Mouse (Mus musculus) brain, embryonic 14.5 days (tissue): ENCODE measurements around the gene Grk1. TPM values are rescaled to one million over a fixed set of nuclear protein-coding genes. Genes with fewer than 3 reads are reported as not detected.

Experiments
- DNase-seq: peaks from one replicate; pipeline ENCODE4 v3.0.0-alpha.2; 2011; ENCODE audit warnings: low read depth
- CTCF ChIP-seq: fragments of 200-500 bp; IDR thresholded peaks from 2 replicates; pipeline ENCODE4 v1.5.1; 2012; ENCODE audit warnings: inconsistent platforms, mild to moderate bottlenecking, moderate library complexity, borderline replicate concordance; ENCODE audit not compliant: insufficient read depth, insufficient read length; ENCODE audit errors: extremely low read depth
- POLR2A ChIP-seq: fragments of 200-500 bp; IDR thresholded peaks from 2 replicates; pipeline ENCODE4 v1.6.1; 2012; ENCODE audit warnings: mild to moderate bottlenecking, inconsistent platforms, borderline replicate concordance; ENCODE audit not compliant: poor library complexity, insufficient read depth, insufficient read length, severe bottlenecking; ENCODE audit errors: extremely low read depth
- polyA plus RNA-seq: library from polyadenylated mRNA; depleted of rRNA; stranded (reverse); fragments of >200 nt; gene quantifications from 2 replicates; pipeline ENCODE4 v1.2.3, GENCODE M21; 2012; rRNA removed

The Grk1 gene
- polyA plus RNA-seq, 1 experiment, result 0.10 TPM

DNA sequence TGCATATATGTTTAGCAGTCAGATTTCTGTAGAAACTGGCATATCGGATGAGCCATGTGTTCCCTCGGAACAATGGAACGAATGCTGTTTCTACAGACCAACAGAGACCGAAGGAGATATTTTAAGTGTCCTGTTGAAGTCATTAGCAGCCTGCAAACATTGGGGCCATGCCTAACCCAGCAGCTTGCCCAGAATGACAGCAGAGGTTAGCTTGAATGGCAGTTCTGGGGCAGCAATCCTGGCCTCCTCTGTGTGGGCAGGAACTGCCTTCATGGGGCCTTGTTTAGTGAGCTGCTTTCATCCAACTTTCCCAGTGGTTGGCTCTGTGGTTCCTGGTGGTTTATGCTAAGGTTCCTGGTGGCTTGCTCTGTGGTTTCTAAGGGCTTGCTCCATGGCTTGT lies 54.5 kb downstream of the Grk1 start:
- TF ChIP-seq POLR2A (no peak), CTCF (no peak)
- no peak for DNase-seq

DNA sequence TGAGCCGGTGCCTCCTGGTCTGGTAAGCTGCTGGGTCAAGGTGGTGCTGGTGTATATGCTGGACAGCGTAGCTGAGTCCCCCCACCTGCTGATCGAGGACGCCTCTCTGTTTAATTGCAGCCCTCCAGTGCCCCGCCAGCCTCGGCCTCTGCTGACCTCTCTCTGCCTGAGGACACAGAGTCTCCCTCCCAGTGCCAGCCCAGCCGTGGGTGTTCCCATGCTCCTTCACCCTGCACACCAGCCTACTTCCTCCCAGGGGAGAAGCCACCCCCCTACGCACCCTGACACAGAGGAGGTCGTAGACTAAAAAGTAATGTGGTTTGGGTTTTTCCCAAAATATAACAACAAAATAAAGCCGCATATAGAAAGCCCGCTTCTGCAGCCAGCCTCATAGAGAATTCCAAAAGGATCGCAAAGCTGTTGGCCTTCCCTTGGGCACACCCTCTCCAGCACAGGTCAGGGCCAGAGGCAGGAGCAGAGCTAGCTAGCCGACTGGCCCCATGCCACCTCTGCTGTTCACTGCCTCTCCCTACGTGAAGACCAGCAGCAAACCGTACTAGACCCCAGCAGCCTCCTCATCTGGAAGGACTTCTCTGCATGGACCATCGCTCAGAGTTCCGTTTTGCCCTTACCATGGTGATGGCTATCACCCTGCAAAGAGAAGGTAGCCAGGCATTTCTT lies 56.3 kb downstream of the Grk1 start:
- no peak for DNase-seq
- TF ChIP-seq POLR2A (no peak), CTCF (no peak)

DNA sequence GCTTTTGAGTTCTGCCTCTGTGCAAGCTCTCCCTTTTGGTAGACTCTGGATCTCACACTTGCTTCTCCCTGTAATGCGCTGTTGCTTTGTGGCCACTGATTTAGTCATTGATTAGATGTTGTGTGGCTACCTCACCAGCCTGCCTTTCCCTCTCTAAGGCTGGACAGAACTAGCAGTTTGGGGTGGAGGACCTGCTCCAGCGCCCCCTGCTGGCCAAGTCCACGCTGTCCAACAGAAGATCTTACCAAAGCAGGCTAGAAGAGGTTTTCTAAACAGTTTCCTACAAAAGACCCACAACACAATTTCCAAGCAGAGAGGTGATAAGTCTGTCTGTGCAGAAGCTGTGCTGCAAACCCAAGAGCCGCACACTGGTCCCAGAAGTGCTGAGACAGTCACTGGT lies 57.0 kb downstream of the Grk1 start:
- TF ChIP-seq POLR2A, result no peak
- TF ChIP-seq CTCF, result peak; percentile 86

DNA sequence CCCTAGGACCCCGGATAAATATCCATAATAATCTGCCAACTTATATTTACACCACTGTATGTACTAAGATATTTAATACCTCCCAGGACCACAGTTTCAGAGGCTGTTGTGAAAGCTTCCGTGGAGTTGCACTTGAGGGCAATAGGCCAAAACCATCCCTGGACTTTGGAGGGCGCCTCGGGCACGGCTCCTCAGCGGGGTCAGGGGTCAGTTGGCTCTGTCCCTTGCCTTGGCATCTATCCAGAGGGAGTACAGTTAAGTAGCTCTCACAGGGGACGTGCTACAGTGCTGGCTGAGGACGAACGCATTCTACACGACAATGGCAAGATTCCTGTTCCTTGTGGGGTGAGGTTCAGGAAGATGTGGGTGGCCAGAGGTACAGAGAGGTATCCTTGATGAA lies 57.5 kb downstream of the Grk1 start:
- no peak for DNase-seq

More for the DNA sequence above, 57.0 kb downstream of the Grk1 start:
- DNase-seq, result peak; percentile 67

DNA sequence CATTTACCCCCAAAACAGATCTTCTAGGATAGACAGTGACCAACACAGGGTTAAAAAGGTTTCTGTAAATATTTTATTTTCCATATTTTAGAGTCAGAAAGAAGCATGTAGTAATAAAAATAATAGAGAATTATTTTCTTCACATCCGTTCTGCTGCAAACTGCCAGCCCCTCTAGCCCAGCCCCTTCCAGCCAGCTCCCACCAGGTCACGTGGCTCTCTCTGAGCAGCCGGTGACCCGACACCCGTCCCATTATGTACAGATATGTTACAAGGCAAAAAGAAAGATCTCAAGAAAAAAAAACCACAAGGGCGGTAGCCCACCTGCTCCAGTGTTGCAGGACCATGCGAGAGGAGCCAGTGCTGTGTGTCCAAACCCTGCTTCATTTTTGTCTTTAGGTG lies 60.4 kb downstream of the Grk1 start:
- no peak for DNase-seq
- TF ChIP-seq POLR2A, result no peak
- TF ChIP-seq CTCF, result no peak

More for the DNA sequence above, 57.5 kb downstream of the Grk1 start:
- TF ChIP-seq CTCF (no peak), POLR2A (no peak)

DNA sequence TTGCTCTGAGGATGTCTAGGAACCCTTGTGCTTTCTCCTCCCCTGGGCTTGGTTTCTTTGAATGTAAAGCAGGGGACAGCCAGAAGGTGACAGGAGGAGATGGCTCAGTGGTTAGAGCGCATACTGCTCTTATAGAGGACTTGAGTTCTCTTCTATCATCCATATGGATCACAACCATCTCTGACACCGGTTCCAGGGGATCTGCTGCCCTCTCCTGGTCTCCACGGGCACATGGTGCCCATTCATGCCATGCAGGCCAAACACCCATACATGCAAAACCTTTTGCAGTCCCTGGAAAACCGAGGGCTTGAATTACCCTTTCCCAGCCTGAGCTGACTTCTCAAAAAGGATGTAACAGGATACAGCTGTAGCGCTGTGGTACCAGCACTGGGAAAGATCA lies 62.1 kb downstream of the Grk1 start:
- TF ChIP-seq POLR2A (no peak), CTCF (peak; percentile 62)
- DNase-seq, result peak; percentile 30

DNA sequence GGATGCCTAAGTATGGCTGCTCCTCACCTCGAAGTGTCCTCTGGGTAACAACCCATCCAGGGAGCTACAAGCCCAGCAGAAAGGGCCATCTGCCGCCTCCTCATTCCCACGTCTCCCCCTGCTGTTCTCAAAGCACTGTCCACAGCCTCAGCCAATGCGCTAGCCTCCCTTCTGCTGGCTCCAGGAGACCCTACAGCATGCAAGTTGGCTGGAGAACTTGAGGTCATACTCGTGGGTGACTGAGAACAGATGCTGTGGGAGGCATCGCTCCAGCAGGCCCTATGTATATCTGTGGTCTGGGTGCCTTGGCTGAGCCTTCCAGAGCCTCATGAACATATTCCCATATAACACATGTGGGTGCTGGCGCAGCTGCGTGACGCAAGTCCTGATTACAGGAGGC lies 63.9 kb downstream of the Grk1 start:
- TF ChIP-seq CTCF, result no peak
- TF ChIP-seq POLR2A, result no peak
- DNase-seq, result peak; percentile 12

DNA sequence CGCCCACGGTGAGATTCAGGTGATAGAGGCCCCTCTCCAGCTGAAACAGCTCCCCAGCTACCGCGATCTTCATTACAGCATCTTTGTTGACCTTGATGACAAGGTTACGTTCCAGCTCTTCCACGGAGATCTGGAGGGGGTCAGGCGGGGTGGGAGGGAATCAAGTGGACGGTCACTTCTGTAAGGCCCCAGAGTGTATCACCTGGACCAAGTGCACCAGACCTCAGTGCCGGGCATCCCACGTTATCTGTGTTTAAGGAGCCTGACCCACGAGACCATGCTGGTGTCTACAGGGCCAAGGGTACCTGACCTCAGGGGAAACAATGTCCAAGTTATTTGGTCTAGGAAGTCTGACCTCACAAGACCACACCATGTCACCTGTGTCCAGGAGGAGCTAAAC lies 66.6 kb downstream of the Grk1 start:
- no peak for DNase-seq
- TF ChIP-seq POLR2A (no peak), CTCF (no peak)

Other genes starting within 250 kb of the Grk1 start
- gene Lamp1, start 245.9 kb upstream of the Grk1 start, polyA plus RNA-seq, result 247 and 265 TPM in 2 replicates
- 14.4 and 16.6 TPM in 2 replicates for gene Grtp1, start 204.5 kb upstream of the Grk1 start, polyA plus RNA-seq
- gene Adprhl1, start 150.9 kb upstream of the Grk1 start, polyA plus RNA-seq, result 0.14 and 0.29 TPM in 2 replicates
- gene Dcun1d2, start 117.0 kb upstream of the Grk1 start, polyA plus RNA-seq, result 42.6 and 44.2 TPM in 2 replicates
- gene Tmco3, start 116.9 kb upstream of the Grk1 start, polyA plus RNA-seq, result 35.5 and 38.3 TPM in 2 replicates
- 142 and 190 TPM in 2 replicates for gene Tfdp1, start 66.3 kb upstream of the Grk1 start, polyA plus RNA-seq
- gene Atp4b, start 8.3 kb upstream of the Grk1 start, polyA plus RNA-seq, result not detected in 2 replicates
- 0.20 and 0.27 TPM in 2 replicates for gene Tmem255b, start 30.1 kb downstream of the Grk1 start, polyA plus RNA-seq
- 25.8 and 36.6 TPM in 2 replicates for gene Gas6, start 89.4 kb downstream of the Grk1 start, polyA plus RNA-seq
- not detected in 2 replicates for gene 1700029H14Rik, start 157.4 kb downstream of the Grk1 start, polyA plus RNA-seq